Mouse (Mus musculus) cerebellum, adult 2 months (tissue): ENCODE measurements around the gene Masp1.

ENCODE experiments used
- CTCF ChIP-seq: fragments of 200-500 bp; IDR thresholded peaks from 2 replicates; pipeline ENCODE4 v1.5.1; 2011; ENCODE audit warnings: low read depth, mild to moderate bottlenecking, control low read depth, low read length, moderate library complexity, borderline replicate concordance; ENCODE audit not compliant: insufficient read depth
- POLR2A ChIP-seq: fragments of 200-500 bp; IDR thresholded peaks from 2 replicates; pipeline ENCODE4 v1.6.1; 2011; ENCODE audit warnings: low read length, control low read depth, borderline replicate concordance; ENCODE audit not compliant: insufficient read depth

DNA sequence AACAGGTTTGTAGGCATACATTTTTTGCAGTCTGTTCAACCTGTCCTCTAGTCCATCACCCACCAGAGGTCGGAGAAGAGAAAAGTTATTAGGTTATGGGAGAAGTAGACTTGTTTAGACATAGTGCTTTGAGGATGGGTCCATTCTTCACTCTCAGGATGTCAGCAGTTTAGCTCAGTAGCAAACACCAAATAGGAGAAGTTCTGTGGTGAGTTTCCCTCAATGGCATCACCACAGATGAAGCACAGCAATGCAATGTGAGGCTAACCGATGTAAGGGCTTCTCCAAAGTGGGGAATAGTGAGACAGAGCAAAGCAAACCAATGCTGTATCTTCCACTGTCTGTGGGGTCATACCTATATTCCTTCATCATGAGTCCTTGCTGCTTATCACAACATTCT, 37.1 kb upstream of the Masp1 start:
- TF ChIP-seq CTCF (no peak), POLR2A (no peak)
